Mouse (Mus musculus): ENCODE results near the gene Gh. TPM values are rescaled to one million over a fixed set of nuclear protein-coding genes. Genes with fewer than 3 reads are reported as not detected.

Gene Gh
- polyA plus RNA-seq, 1 experiment from 2014 or later: not detected

DNA sequence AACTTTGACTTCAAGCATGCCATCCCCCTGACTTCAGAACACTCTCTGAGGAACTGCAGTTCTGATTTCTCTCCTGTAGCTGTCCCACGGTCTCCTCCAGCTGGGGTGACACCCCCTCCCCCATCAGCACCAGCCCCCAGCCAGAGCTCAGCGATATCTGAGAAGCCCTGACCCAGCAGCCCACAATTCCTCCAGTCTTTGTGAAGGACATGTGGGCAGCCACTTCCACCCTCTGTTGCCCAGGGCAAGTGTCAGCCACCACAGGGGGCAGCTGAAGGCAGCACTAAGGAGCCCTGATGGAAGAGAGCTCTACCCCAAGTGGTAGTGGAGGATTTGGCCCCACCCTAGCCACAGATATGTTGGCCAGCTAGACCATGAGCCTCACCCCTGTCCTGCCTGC is 32.4 kb upstream of the Gh start:
- Histone ChIP-seq H3K4me3 (ENCODE audit: low read length) (no peak overlapping the region), H3K27ac (ENCODE audit: low read depth, low read length) (no peak overlapping the region), H3K9ac (ENCODE audit: low read depth, low read length) (no peak overlapping the region), H3K36me3 (ENCODE audit: control insufficient read depth, insufficient read depth, low read length) (no peaks in the 10 kb centered on the region), H3K27me3 (ENCODE audit: control insufficient read depth, insufficient read depth, low read length) (no peaks in the 10 kb centered on the region), H3K4me2 (replicated peaks; ENCODE audit: low read depth, low read length) (no peak overlapping the region), H3K9me3 (ENCODE audit: control insufficient read depth, low read length) (no peaks in the 10 kb centered on the region), H3K4me1 (ENCODE audit: control insufficient read depth, insufficient read depth, low read length) (peaks cover 3% of the 10 kb centered on the region; the same call in 1 of the 2 replicates)
- 6% methylated on average over 2 of the region's 2 CpGs for WGBS
- ATAC-seq (ENCODE audit: low FRiP score, low TSS enrichment): peak; percentile 74

- no peak for ATAC-seq (ENCODE audit: low FRiP score, low TSS enrichment)
- H3K4me2 ChIP-seq (replicated peaks; ENCODE audit: low read depth, low read length): no peak overlapping the region
- no peaks in the 10 kb centered on the region for H3K36me3 ChIP-seq (ENCODE audit: control insufficient read depth, insufficient read depth, low read length)
- H3K27ac ChIP-seq (ENCODE audit: low read depth, low read length): no peak overlapping the region
- H3K4me1 ChIP-seq (ENCODE audit: control insufficient read depth, insufficient read depth, low read length): peaks cover 3% of the 10 kb centered on the region; the same call in 1 of the 2 replicates
- H3K9me3 ChIP-seq (ENCODE audit: control insufficient read depth, low read length): no peaks in the 10 kb centered on the region
- 57% methylated on average over 4 of the region's 4 CpGs for WGBS
- H3K9ac ChIP-seq (ENCODE audit: low read depth, low read length): no peak overlapping the region
- no peaks in the 10 kb centered on the region for H3K27me3 ChIP-seq (ENCODE audit: control insufficient read depth, insufficient read depth, low read length)
- no peak overlapping the region for H3K4me3 ChIP-seq (ENCODE audit: low read length)
Observed at GRCm38 (mm10) chr11:106332458-106332857, 30.8 kb upstream of the Gh start.

- peaks cover 9% of the 10 kb centered on the region for H3K4me1 ChIP-seq (ENCODE audit: control insufficient read depth, insufficient read depth, low read length)
- no peaks in the 10 kb centered on the region for H3K36me3 ChIP-seq (ENCODE audit: control insufficient read depth, insufficient read depth, low read length)
Observed at GRCm38 (mm10) chr11:106329682-106330081, 28.0 kb upstream of the Gh start.

GRCm38 (mm10) chr11:106329128-106329527 is 27.5 kb upstream of the Gh start:
- 62% methylated on average over 6 of the region's 6 CpGs for WGBS
- H3K27me3 ChIP-seq (ENCODE audit: control insufficient read depth, insufficient read depth, low read length): no peaks in the 10 kb centered on the region
- no peaks in the 10 kb centered on the region for H3K9me3 ChIP-seq (ENCODE audit: control insufficient read depth, low read length)
- no peak overlapping the region for H3K4me2 ChIP-seq (replicated peaks; ENCODE audit: low read depth, low read length)
- ATAC-seq (ENCODE audit: low FRiP score, low TSS enrichment): no peak
- no peak overlapping the region for H3K9ac ChIP-seq (ENCODE audit: low read depth, low read length)
- no peaks in the 10 kb centered on the region for H3K36me3 ChIP-seq (ENCODE audit: control insufficient read depth, insufficient read depth, low read length)
- no peak overlapping the region for H3K27ac ChIP-seq (ENCODE audit: low read depth, low read length)
- no peak overlapping the region for H3K4me3 ChIP-seq (ENCODE audit: low read length)
- H3K4me1 ChIP-seq (ENCODE audit: control insufficient read depth, insufficient read depth, low read length): peaks cover 14% of the 10 kb centered on the region

More at GRCm38 (mm10) chr11:106329682-106330081, 28.0 kb upstream of the Gh start:
- no peak overlapping the region for H3K4me3 ChIP-seq (ENCODE audit: low read length)
- no peaks in the 10 kb centered on the region for H3K27me3 ChIP-seq (ENCODE audit: control insufficient read depth, insufficient read depth, low read length)
- 52% methylated on average over 7 of the region's 7 CpGs for WGBS
- H3K9me3 ChIP-seq (ENCODE audit: control insufficient read depth, low read length): no peaks in the 10 kb centered on the region
- no peak overlapping the region for H3K27ac ChIP-seq (ENCODE audit: low read depth, low read length)
- H3K9ac ChIP-seq (ENCODE audit: low read depth, low read length): no peak overlapping the region
- H3K4me2 ChIP-seq (replicated peaks; ENCODE audit: low read depth, low read length): no peak overlapping the region
- no peak for ATAC-seq (ENCODE audit: low FRiP score, low TSS enrichment)

DNA sequence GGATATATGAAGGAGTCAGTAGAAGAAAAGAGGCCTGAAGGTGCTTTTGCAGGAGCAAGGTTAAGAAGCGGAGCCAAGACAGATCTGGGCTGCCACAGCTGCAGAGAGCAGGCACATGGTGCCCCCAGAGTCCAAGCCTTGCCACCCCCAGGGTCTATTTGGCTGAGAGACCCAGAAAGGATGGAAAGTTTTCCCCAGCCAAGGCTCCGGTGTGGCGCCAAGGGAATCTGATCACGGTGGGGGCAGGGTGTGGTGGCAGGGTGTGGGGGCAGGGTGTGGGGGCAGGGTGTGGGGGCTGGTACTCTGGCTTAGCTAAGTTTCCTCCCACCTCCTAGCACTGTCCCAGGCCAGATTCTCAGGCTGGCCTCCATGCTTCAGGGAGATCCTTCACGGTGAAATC is 26.9 kb upstream of the Gh start:
- Histone ChIP-seq H3K4me3 (ENCODE audit: low read length) (no peak overlapping the region), H3K9ac (ENCODE audit: low read depth, low read length) (no peak overlapping the region), H3K4me1 (ENCODE audit: control insufficient read depth, insufficient read depth, low read length) (peaks cover 14% of the 10 kb centered on the region), H3K4me2 (replicated peaks; ENCODE audit: low read depth, low read length) (no peak overlapping the region), H3K27ac (ENCODE audit: low read depth, low read length) (no peak overlapping the region), H3K36me3 (ENCODE audit: control insufficient read depth, insufficient read depth, low read length) (no peaks in the 10 kb centered on the region), H3K27me3 (ENCODE audit: control insufficient read depth, insufficient read depth, low read length) (no peaks in the 10 kb centered on the region), H3K9me3 (ENCODE audit: control insufficient read depth, low read length) (no peaks in the 10 kb centered on the region)
- no peak for ATAC-seq (ENCODE audit: low FRiP score, low TSS enrichment)
- WGBS: 34% methylated on average over 5 of the region's 5 CpGs

- ATAC-seq (ENCODE audit: low FRiP score, low TSS enrichment): no peak
- H3K27ac ChIP-seq (ENCODE audit: low read depth, low read length): no peak overlapping the region
Observed at GRCm38 (mm10) chr11:106326475-106326874, 24.8 kb upstream of the Gh start.

GRCm38 (mm10) chr11:106325566-106326206 is 24.0 kb upstream of the Gh start:
- H3K27me3 ChIP-seq (ENCODE audit: control insufficient read depth, insufficient read depth, low read length): no peaks in the 10 kb centered on the region
- H3K27ac ChIP-seq (ENCODE audit: low read depth, low read length): peak overlapping the region; percentile 13; the same call in 1 of the 2 replicates
- no peak overlapping the region for H3K4me3 ChIP-seq (ENCODE audit: low read length)
- H3K4me1 ChIP-seq (ENCODE audit: control insufficient read depth, insufficient read depth, low read length): peaks cover 14% of the 10 kb centered on the region
- H3K9me3 ChIP-seq (ENCODE audit: control insufficient read depth, low read length): no peaks in the 10 kb centered on the region
- WGBS: 55% methylated on average over 8 of the region's 8 CpGs
- H3K9ac ChIP-seq (ENCODE audit: low read depth, low read length): no peak overlapping the region
- peak; percentile 1; the same call in 1 of the 2 replicates for ATAC-seq (ENCODE audit: low FRiP score, low TSS enrichment)
- H3K4me2 ChIP-seq (replicated peaks; ENCODE audit: low read depth, low read length): no peak overlapping the region
- no peaks in the 10 kb centered on the region for H3K36me3 ChIP-seq (ENCODE audit: control insufficient read depth, insufficient read depth, low read length)

More at GRCm38 (mm10) chr11:106326475-106326874, 24.8 kb upstream of the Gh start:
- H3K4me1 ChIP-seq (ENCODE audit: control insufficient read depth, insufficient read depth, low read length): peaks cover 14% of the 10 kb centered on the region
- no peak overlapping the region for H3K4me3 ChIP-seq (ENCODE audit: low read length)
- H3K9ac ChIP-seq (ENCODE audit: low read depth, low read length): no peak overlapping the region
- no peaks in the 10 kb centered on the region for H3K36me3 ChIP-seq (ENCODE audit: control insufficient read depth, insufficient read depth, low read length)
- H3K4me2 ChIP-seq (replicated peaks; ENCODE audit: low read depth, low read length): no peak overlapping the region
- 81% methylated on average over 8 of the region's 8 CpGs for whole genome bisulfite sequencing
- H3K27me3 ChIP-seq (ENCODE audit: control insufficient read depth, insufficient read depth, low read length): no peaks in the 10 kb centered on the region
- no peaks in the 10 kb centered on the region for H3K9me3 ChIP-seq (ENCODE audit: control insufficient read depth, low read length)

DNA sequence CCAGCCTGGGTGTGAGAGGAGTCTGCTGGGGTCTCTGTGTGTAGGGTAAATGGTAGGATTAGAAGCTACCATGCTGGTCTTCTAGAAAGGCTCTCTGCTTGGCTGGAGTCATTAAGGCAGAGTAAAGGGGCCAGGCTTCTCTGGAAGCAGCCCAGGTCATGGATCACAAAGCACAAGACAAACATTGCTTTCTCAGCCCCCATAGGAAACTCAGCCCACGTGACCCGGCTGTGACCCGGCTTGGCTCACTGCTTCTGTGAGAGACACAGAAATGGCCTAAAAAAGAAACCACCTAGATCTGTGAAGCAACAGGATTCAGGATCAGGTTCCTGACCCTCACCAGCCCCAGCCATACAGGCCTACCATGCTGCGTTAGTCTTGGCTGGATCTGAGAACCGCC is 23.2 kb upstream of the Gh start:
- WGBS: 23% methylated on average over 5 of the region's 5 CpGs
- peak overlapping the region; percentile 39; the same call in 1 of the 2 replicates for H3K27ac ChIP-seq (ENCODE audit: low read depth, low read length)
- no peak overlapping the region for H3K9ac ChIP-seq (ENCODE audit: low read depth, low read length)
- peaks cover 14% of the 10 kb centered on the region for H3K4me1 ChIP-seq (ENCODE audit: control insufficient read depth, insufficient read depth, low read length)
- no peak overlapping the region for H3K4me2 ChIP-seq (replicated peaks; ENCODE audit: low read depth, low read length)
- H3K36me3 ChIP-seq (ENCODE audit: control insufficient read depth, insufficient read depth, low read length): no peaks in the 10 kb centered on the region
- H3K9me3 ChIP-seq (ENCODE audit: control insufficient read depth, low read length): no peaks in the 10 kb centered on the region
- ATAC-seq (ENCODE audit: low FRiP score, low TSS enrichment): peak; percentile 73
- no peaks in the 10 kb centered on the region for H3K27me3 ChIP-seq (ENCODE audit: control insufficient read depth, insufficient read depth, low read length)
- no peak overlapping the region for H3K4me3 ChIP-seq (ENCODE audit: low read length)

- H3K9me3 ChIP-seq (ENCODE audit: control insufficient read depth, low read length): no peaks in the 10 kb centered on the region
- no peaks in the 10 kb centered on the region for H3K27me3 ChIP-seq (ENCODE audit: control insufficient read depth, insufficient read depth, low read length)
- H3K4me1 ChIP-seq (ENCODE audit: control insufficient read depth, insufficient read depth, low read length): peaks cover 17% of the 10 kb centered on the region
- no peak overlapping the region for H3K9ac ChIP-seq (ENCODE audit: low read depth, low read length)
- no peak overlapping the region for H3K27ac ChIP-seq (ENCODE audit: low read depth, low read length)
- WGBS: 68% methylated on average over 21 of the region's 21 CpGs
- no peaks in the 10 kb centered on the region for H3K36me3 ChIP-seq (ENCODE audit: control insufficient read depth, insufficient read depth, low read length)
- H3K4me2 ChIP-seq (replicated peaks; ENCODE audit: low read depth, low read length): no peak overlapping the region
- no peak overlapping the region for H3K4me3 ChIP-seq (ENCODE audit: low read length)
- ATAC-seq (ENCODE audit: low FRiP score, low TSS enrichment): no peak
Observed at GRCm38 (mm10) chr11:106318406-106319366, 17.0 kb upstream of the Gh start.
